Mouse (Mus musculus) lung, adult 2 months (tissue): ENCODE results near the gene Rab11fip4. TPM values are rescaled to one million over a fixed set of nuclear protein-coding genes. Genes with fewer than 3 reads are reported as not detected.

Source experiments
- DNase-seq: peaks from one replicate; pipeline ENCODE4 v3.0.0; 2022
- H3K4me1 ChIP-seq: fragments of 200-500 bp; 2 replicates; pipeline ENCODE4 v1.6.1; 2011; ENCODE audit warnings: low read length; ENCODE audit not compliant: control insufficient read depth, insufficient read depth
- H3K4me3 ChIP-seq: fragments of 200-500 bp; replicated peaks from 2 replicates; pipeline ENCODE3; 2011; ENCODE audit warnings: low read depth, mild to moderate bottlenecking, control low read depth, low read length; ENCODE audit errors: extremely low read depth
- CTCF ChIP-seq: fragments of 200-500 bp; IDR thresholded peaks from 2 replicates; pipeline ENCODE4 v1.5.1; 2011; ENCODE audit warnings: mild to moderate bottlenecking, low read length, control low read depth; ENCODE audit not compliant: insufficient read depth
- POLR2A ChIP-seq: fragments of 200-500 bp; IDR thresholded peaks from 2 replicates; pipeline ENCODE4 v1.6.1; 2011; ENCODE audit warnings: low read depth, mild to moderate bottlenecking, control low read depth, low read length, borderline replicate concordance; ENCODE audit errors: extremely low read depth
- WGBS: fragments of 180-500 bp; shearing (Covaris S2); methylation state at CpG from one replicate; pipeline ENCODE4 v1.1.7; 2018; 5-methylcytosine and 5-hydroxymethylcytosine counted together
- polyA plus RNA-seq: library from polyadenylated mRNA; depleted of rRNA; stranded (reverse); fragments of >200 nt; gene quantifications from 2 replicates; pipeline ENCODE4 v1.2.3, GENCODE M21; 2012

Gene Rab11fip4
- polyA plus RNA-seq, 1 experiment, result 7.3 TPM

DNA sequence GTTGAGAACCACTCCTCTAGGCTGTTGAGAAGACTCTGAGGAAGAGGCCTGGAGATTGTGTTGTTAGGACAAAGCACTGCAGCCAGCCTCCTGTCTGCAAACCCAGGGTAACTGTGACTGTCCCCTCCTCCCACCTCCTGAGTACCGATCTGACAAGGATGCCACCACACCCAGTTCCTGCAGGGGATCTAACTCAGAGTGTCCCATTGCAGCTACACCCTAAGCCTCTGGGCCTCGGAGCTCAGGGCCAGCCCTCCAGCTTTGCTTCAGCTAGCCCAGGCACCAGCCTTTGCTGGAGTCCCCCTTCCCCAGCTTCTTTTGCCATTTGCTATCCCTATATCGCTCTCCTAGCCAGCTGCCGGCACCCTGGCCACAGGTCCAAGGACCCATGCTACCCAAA is 22.7 kb downstream of the Rab11fip4 start:
- DNase-seq, result no peak
- whole genome bisulfite sequencing, result 52% methylated on average over 4 of the region's 4 CpGs
- TF ChIP-seq CTCF (no peak), POLR2A (no peak)
- Histone ChIP-seq H3K4me3 (no peak overlapping the region), H3K4me1 (no peaks in the 10 kb centered on the region)

DNA sequence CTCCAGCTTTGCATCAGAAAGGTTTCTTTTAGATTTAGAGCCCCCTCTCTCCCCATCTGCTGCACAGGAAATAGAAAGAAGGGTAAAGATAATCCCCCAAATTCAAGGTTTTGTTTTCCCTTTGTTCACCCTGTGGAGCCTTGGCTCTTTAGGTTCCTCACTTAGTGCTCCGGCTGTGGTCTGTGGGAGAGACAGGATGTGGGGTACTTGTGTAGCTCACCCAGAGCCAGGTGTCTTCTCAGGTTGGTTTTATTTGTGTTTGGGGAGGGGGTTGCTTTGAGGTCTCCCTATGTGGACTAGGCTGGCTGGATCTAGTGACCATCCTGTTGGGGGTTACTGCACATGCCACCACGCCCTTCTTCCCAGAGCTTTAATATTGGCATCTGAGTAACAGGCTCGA is 23.9 kb downstream of the Rab11fip4 start:
- 78% methylated on average over 3 of the region's 3 CpGs for WGBS
- Histone ChIP-seq H3K4me3 (no peak overlapping the region), H3K4me1 (no peaks in the 10 kb centered on the region)
- no peak for TF ChIP-seq POLR2A
- no peak for DNase-seq

DNA sequence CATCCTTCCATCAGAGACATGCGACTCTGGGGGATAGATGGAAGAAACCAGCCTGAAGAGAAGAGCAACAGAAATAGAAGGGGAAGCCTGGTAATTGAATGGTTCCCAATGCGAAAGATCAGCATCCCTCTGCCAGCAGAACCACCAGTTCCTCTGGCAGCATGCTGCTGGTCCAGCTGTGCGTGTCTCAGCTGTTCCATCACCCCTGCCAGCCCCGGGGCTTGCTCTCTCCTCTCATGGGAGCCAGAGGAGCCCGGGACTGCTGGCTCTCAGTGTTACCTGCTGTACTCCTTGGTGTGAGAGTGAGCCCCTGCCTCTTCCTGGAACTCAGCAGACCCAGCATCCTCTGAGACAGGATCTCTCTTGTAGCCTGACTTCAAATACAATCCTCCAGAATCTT is 24.9 kb downstream of the Rab11fip4 start:
- WGBS, result 47% methylated on average over 5 of the region's 5 CpGs
- TF ChIP-seq POLR2A, result no peak
- no peak for TF ChIP-seq CTCF
- Histone ChIP-seq H3K4me1 (no peaks in the 10 kb centered on the region), H3K4me3 (no peak overlapping the region)
- DNase-seq, result no peak

DNA sequence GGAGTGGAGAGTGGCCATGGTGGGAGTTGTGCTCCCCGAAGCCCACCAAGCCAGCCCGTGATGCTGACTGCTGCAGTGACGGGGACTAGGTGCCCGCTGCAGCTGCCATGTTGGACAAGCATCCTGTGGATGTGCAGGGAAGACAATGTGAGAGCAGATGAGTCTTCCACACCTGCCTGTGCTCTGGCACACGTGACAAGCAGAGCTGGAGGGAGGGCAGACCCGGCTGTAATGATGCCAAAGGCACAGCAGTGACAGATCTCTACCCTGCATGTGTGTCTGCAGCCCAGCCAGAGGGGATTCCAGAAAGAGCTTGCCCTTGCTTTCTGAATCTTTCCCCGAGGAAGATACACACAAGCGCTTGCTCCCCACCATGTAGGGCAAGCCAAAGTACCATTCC is 27.0 kb downstream of the Rab11fip4 start:
- TF ChIP-seq POLR2A (no peak), CTCF (no peak)
- Histone ChIP-seq H3K4me3 (no peak overlapping the region), H3K4me1 (no peaks in the 10 kb centered on the region)
- WGBS, result 85% methylated on average over 8 of the region's 8 CpGs
- no peak for DNase-seq

DNA sequence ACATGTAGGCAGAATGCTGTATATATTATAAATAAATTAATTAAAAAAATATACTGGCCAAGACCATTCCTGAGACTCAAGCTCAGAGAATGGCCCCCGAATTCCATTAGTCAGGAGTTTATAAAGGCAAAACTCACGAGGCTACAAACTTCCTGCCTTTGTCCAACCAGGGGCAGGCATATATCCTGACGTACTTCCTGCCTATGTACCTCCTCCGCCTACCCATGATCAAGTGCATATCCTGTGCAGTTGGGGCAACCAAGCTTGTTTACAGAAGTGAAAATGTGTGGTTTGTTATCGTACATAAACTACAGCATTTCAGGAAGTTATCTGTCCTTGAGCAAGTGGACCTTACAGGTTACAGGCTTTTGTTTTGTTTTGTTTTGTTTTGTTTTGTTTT is 32.0 kb downstream of the Rab11fip4 start:
- no peak for DNase-seq
- 42% methylated on average over 5 of the region's 5 CpGs for WGBS
- no peaks in the 10 kb centered on the region for H3K4me1 ChIP-seq
- H3K4me3 ChIP-seq, result no peak overlapping the region
- no peak for TF ChIP-seq POLR2A

DNA sequence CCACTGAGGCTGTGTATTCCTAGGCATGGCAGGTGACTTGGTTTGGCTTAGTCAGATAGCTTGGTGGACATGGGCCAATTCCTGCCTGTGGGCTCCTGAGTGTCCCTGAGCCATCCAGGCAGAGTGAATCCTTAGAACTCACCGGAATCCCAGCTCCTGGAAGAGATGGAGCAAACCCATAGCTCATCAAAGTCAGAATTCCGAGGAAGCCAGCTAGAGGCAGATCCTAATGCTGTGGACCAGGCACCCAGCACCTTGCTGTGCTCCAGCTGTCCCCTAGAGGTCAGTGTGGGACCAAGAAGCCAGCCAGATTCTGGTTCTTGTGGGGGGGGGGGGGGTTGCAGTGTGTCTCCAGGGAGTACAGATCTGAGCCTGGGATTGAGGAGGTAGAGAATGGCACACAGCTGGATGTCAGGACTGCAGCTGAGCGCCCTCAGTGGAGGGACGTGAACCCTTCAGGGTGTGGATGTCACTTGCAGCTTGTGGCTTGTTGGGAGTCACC is 33.8 kb downstream of the Rab11fip4 start:
- Histone ChIP-seq H3K4me3 (no peak overlapping the region), H3K4me1 (no peaks in the 10 kb centered on the region)
- peak; percentile 67 for DNase-seq
- WGBS, result 14% methylated on average over 4 of the region's 4 CpGs
- TF ChIP-seq CTCF, result peak; percentile 79
- no peak for TF ChIP-seq POLR2A

DNA sequence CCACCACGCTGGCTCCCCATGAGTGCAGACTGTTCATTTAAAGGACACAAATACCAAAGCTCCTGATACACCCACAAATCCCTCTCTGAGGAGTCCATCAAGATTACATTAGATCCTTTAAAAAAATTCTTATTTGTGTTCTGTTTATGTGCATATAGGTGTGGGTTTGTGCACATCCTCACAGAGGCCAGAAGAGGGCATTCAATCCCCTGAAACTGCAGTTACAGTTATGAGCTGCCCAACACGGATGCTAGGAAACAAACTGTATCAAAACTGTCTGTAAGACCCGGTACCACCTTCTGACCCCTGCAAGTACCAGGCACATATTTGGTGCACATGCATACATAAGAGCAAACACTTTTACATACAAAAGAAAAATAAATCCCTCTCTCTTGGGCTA is 37.7 kb downstream of the Rab11fip4 start:
- no peak for DNase-seq
- Histone ChIP-seq H3K4me1 (no peaks in the 10 kb centered on the region), H3K4me3 (no peak overlapping the region)
- WGBS, result 65% methylated on average over 3 of the region's 3 CpGs
- TF ChIP-seq CTCF (peak; percentile 22; the same call in 1 of the 2 replicates), POLR2A (no peak)

DNA sequence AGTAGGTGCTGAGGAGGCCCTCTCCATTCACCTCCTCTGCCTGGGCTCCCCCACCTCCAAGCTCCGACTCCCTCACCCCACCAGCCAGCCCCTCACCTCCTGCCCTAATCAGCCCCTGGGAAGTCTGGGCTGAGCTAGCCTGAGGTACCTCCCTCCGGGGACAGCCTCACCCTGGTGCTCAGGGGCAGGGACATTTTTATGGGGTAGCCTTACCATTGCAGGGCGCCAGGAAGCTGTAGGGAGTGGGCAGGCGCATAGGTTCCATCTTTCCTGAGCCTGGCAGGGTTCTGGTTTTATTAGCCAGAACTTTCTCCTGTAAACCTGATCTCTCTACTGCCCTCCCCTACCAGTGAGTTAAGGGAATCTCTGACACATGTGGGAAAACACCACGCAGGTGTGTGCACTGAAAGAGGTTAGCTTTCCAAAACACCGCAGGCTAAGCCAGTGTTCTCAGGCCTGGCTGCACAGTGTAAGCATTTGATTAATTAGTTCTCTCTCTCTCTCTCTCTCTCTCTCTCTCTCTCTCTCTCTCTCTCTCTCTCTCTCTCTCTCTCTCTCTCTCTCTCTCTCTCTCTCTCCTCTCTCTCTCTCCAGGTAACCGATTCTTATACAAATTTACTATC is 38.9 kb downstream of the Rab11fip4 start:
- Histone ChIP-seq H3K4me1 (no peaks in the 10 kb centered on the region), H3K4me3 (no peak overlapping the region)
- TF ChIP-seq CTCF, result no peak
- TF ChIP-seq POLR2A, result no peak
- DNase-seq, result no peak
- WGBS, result 81% methylated on average over 7 of the region's 7 CpGs

DNA sequence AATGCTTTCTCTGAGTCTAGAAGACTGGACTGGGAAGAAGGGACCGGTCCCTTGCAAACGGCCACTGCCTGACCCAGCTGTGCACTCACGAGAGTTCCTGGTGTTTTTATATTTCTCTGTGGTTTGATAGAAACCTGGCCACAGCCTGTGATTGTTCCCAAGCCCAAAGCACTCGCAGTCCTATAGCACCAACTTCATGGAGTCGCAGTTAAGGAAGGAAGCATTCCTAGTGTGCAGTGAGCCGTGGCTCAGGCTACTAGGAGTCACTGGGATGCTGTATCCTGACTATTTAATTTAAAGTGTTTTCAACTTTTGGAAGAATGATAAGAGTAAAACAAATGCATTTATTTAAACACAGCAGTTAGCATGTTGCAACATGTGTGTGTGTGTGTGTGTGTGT is 39.5 kb downstream of the Rab11fip4 start:
- WGBS, result 69% methylated on average over 6 of the region's 6 CpGs
- TF ChIP-seq POLR2A, result no peak
- no peak for TF ChIP-seq CTCF
- Histone ChIP-seq H3K4me3 (no peak overlapping the region), H3K4me1 (no peaks in the 10 kb centered on the region)
- DNase-seq, result no peak

DNA sequence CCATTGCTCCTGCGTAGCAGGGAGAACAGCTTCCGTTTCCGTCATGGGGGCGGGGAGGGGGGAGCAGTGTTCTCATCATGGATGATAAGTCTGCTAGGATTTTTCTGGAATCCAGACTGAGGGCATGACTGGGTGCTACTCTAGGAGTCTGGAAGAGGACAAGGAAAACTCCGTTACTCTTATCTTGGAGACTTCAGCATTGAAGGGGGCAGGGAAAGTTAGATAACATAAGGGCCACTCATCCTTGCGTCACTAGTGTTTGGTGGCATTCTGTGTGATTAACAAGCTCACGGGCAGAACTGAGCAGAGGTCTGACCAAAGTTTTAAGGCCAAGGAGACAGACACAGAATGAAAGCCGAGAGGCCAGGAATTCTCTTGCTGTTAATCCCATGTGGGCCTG is 42.4 kb downstream of the Rab11fip4 start:
- TF ChIP-seq CTCF (no peak), POLR2A (no peak)
- H3K4me1 ChIP-seq, result no peaks in the 10 kb centered on the region
- WGBS, result 61% methylated on average over 8 of the region's 8 CpGs
- H3K4me3 ChIP-seq, result no peak overlapping the region
- DNase-seq, result no peak
